Mouse (Mus musculus) G1E (cell line): ENCODE data around the gene Gnao1.

Source experiments
- CTCF ChIP-seq: IDR thresholded peaks from 2 replicates; pipeline ENCODE4 v1.5.1; 2012; ENCODE audit warnings: low read depth, low read length, inconsistent platforms, mixed read lengths
- GATA1 ChIP-seq: IDR thresholded peaks from 2 replicates; pipeline ENCODE4 v1.6.1; 2012; ENCODE audit warnings: borderline replicate concordance, low read length, inconsistent platforms, mixed read lengths
- TAL1 ChIP-seq: conservative IDR thresholded peaks from 2 replicates; pipeline ENCODE4 v1.6.1; 2012; ENCODE audit warnings: low read depth, low read length, inconsistent platforms, mixed read lengths

DNA sequence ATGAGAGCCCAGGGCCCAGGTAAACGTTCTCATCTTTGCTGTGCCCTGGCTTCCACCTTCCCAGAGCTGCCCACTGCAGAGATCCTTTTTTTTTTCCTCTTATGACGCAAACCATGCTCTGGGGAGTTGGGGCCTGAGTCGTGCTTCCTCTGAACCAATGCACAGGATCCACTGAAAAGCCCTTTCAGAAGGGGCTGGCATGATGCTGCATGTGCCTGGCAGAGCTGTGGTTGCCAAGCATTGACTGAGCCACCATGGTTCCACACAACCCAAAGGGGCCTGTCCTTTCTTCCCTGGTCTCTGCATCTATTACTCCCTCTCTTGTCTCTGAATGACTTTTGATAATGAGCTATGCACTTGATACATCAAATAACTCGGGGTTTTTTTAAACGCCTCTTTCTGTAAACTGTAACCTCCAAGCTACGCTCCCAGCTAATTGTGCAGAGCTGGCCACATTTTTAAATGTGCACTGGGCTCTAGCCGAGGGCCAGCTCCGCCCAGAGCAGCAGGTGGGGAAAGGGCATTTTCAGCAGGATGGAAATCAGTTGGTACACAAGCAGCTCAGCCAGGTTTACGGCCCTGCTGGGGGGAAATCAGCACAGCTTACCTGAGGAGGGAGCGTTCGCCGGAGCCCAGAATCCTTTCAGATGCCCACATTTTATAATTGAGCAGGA lies 110.3 kb downstream of the Gnao1 start:
- TF ChIP-seq TAL1 (no peak), CTCF (no peak), GATA1 (no peak)
